Mouse (Mus musculus) brain, embryonic 14.5 days (tissue): Measurements from ENCODE around the gene Ncor2. TPM values are rescaled to one million over a fixed set of nuclear protein-coding genes. Genes with fewer than 3 reads are reported as not detected.
"Not testable (repeated sequence)": the region's sequence is repeated elsewhere in the genome, so short reads cannot be mapped to it uniquely, and the experiment has no call there.

Source experiments
- DNase-seq: peaks from one replicate; pipeline ENCODE4 v3.0.0-alpha.2; 2011; ENCODE audit warnings: low read depth
- CTCF ChIP-seq: fragments of 200-500 bp; IDR thresholded peaks from 2 replicates; pipeline ENCODE4 v1.5.1; 2012; ENCODE audit warnings: inconsistent platforms, mild to moderate bottlenecking, moderate library complexity, borderline replicate concordance; ENCODE audit not compliant: insufficient read depth, insufficient read length; ENCODE audit errors: extremely low read depth
- POLR2A ChIP-seq: fragments of 200-500 bp; IDR thresholded peaks from 2 replicates; pipeline ENCODE4 v1.6.1; 2012; ENCODE audit warnings: mild to moderate bottlenecking, inconsistent platforms, borderline replicate concordance; ENCODE audit not compliant: poor library complexity, insufficient read depth, insufficient read length, severe bottlenecking; ENCODE audit errors: extremely low read depth
- polyA plus RNA-seq: library from polyadenylated mRNA; depleted of rRNA; stranded (reverse); fragments of >200 nt; gene quantifications from 2 replicates; pipeline ENCODE4 v1.2.3, GENCODE M21; 2012

The Ncor2 gene
- polyA plus RNA-seq, 1 experiment: 71.5 TPM

DNA sequence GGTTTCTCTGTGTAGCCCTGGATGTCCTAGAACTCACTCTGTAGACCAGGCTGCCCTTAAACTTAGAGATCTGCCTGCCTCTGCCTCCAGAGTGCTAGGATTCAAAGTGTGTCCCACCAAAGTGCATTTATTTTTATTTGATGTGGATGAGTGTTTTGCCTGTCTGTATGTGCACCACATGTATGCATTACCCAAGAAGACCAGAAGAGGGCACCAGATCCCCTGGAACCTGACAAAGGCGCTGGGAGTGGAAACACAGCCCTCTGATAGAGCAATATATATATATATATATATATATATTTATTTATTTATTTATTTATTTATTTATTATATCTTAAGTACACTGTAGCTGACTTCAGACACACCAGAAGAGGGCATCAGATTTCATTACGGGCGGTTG is 25.9 kb upstream of the Ncor2 start:
- TF ChIP-seq CTCF: peak; percentile 36; the same call in 1 of the 2 replicates
- not testable (repeated sequence) for DNase-seq

DNA sequence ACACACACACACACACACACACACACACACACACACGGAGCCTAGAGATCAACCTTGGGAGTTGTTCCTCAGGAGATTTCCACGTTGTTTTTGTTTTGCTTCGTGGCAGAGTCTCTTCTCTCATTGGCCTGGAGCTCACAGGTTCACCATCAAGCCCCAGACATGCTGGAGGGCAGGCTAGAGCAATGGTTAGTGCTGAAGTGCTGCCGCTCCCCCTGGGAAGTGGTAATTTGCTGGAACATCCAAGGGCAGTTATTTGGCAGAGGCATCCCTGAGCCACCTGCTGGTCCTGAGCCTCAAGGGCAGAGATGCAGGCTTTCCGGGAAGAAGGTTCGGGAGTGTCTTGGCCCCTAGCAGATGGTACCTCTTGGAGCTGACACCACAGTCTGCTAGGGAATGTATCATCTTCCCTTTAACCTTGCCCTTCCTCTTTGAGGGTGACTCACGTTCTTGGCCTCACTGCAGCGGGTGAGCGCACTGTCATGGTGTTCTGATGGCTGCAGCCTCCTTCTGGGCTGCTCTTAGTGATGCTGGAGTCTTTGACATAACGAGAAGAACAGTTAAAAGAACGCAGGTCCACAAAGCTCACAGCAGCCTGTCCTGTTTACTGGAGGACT is 25.3 kb upstream of the Ncor2 start:
- DNase-seq: no peak
- TF ChIP-seq POLR2A (no peak), CTCF (no peak)

DNA sequence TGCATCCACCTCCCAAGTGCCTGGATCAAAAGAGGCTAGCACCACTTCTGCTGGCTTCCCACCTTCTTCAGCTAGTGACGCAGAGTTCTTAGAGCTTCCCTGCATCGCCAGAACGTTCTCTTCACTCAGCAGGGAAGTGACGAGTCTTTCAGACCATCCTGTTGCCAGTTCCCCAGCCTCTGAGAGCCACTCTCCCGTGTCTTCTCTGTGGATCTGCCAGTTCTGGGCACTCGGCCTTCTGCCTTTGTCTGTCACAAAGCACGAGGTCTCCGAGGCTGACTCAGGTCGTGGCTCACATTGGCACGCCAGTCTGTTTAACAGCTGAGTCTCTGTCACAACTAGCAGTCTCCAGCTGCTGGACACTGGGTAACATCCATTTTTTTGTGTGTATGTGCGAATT is 24.7 kb upstream of the Ncor2 start:
- TF ChIP-seq POLR2A (no peak), CTCF (no peak)
- peak; percentile 72 for DNase-seq

DNA sequence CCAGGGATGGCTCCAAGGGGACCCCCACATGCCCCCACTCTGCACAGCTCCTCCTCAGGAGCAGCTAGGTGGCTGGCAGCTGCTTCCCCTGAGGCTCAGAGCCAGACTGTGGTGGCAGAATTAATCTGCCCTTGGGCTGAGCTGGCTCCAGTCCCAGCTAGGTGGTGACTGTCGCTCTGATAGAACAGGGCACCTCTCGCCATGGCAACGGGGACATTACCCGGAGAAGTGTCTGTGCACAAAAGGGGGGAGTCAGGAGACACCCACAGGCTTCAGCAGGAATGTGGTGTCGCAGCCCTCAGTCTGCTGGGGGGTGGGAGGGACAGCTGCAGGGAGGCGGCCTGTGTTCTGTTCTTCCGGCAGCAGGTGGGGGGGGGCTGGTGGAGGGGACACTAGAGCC is 24.1 kb upstream of the Ncor2 start:
- DNase-seq: peak; percentile 96
- TF ChIP-seq POLR2A (no peak), CTCF (no peak)

DNA sequence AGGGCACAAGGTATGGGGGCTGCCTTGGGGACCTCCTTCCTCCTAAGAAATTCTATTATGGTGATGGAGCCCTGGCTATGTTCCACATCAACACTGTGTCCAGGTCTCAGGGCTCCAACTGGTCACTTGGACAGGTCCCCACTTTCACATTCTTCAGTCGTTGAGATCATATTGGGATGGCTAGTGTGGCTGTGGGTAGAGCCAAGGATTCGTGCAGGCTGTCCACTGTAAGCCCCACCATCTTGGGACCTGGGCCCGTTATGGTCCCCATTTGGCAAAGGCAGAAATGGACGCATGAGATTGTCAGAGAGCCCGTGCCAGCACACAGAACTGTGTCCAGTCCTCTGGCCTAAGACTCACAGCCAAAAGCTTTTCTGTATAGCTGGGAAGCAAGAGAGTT is 23.1 kb upstream of the Ncor2 start:
- TF ChIP-seq POLR2A: no peak
- TF ChIP-seq CTCF: no peak
- no peak for DNase-seq

DNA sequence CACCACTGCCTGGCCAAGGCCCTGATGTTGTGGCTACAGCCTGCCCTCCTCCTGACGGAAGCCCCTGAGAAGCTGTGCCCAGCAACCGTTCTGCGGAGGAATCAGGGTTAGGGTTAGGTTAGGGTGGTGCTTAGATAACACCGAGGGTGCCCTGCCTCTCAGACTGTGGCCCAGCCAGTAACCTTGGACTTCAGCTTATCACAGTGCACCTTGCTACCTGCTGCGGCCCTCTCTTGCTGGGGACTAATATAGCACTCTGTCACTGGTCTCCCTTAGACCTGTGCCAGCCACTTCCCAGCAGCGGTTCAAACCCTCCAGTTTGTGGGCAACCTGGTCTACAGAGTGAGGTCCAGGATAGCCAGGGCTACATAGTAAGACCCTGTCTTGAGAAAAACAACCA is 20.1 kb upstream of the Ncor2 start:
- TF ChIP-seq CTCF (no peak), POLR2A (no peak)
- no peak for DNase-seq

DNA sequence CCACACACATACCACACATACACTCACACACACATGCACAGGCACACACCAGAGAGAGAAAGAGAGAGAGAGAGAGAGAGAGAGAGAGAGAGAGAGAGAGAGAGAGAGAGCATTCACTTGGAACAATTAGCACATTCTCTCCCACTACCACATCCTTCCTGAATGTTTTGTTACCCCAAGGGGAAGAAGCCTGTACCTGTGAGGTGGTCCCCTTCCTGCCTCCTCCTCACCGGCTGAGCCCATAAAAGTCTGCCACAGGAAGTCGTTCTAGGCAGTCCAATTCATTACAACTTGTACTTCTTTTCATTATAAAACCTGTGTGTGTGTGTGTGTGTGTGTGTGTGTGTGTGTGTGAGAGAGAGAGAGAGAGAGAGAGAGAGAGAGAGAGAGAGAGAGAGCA is 18.3 kb upstream of the Ncor2 start:
- not testable (repeated sequence) for DNase-seq

DNA sequence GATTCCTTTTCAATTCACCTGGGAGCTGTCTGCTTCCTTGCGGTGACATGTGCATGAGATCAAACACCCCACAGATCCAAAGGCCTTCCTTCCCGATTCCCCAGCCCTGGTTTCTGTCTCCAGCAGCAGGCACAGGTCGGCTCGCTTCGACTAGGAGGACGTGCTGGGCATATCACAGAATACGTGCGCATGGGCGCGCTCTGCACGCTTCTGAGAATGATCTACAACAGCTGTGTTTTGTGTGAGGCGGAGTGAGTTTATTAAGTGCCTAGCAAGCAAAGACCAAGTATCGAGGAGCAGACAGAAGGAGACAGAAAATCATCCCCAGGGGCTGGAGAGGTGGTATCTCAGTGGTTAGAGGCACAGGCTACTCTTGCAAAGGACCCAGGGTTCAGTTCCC is 17.0 kb upstream of the Ncor2 start:
- TF ChIP-seq POLR2A (no peak), CTCF (no peak)
- no peak for DNase-seq

DNA sequence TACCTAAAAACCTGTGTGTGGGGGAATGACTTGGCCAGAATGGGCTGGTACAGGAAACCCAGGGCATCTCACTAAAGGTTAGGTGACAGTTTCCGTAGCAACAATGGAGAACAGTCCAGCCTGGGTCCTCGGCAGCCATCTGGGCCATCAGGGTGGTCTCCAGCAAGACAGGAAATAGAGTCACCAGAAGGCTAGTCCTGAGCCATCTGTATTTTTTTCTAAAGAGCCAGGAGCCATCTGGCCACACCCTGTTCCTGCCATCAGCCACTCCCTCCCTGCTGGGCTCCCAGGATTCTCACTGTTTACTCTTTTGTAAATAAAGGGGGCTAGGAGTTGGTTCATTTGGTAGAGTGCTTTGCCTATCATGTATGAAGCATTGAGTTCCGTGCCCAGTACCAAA is 16.1 kb upstream of the Ncor2 start:
- DNase-seq: peak; percentile 65
- no peak for TF ChIP-seq POLR2A
- TF ChIP-seq CTCF: no peak

DNA sequence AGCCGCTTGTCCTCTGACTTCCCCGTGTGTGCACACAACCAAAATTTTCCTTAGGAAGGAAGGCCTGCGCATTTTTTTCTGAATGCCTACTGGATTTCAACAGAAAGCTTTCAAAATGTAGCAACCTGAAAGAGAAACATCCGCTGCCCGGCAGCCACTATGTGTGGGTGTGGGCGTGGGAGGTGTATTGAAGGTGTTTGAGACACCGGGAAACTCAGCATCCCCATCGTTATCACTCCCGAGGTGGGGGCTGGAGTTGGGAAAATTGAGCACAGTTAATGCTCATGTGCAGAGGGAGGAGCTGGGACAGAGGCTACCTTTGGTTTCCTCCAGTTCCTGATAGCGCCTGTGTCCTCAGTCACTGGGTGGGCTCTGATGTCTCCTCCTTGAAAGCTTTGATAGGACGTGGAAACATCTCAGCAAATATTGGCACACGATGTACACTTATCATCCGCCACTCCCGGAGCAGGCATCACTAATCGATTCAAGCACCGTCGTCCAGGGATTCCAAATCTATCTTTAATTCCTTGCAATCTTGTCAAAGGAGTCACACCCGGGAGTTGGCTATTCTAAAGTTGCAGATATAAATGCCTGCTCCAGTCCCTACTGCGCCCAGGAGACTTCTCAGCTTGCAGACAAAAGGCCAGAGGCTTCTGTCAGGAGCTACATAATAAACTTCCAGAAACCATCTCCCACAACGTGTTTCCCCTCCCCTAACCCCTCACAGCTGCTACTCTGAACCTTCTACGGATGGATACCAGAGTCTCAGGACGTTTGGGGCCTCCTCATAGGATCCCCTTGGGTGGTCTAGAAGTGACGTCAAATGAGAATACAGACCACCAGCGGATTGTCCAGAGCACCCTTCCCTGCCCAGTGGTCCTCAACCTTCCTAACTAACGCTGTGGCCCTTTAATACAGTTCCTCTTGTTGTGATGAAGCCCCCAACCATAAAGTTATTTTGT is 14.7 kb upstream of the Ncor2 start:
- TF ChIP-seq POLR2A: no peak
- no peak for TF ChIP-seq CTCF
- no peak for DNase-seq

DNA sequence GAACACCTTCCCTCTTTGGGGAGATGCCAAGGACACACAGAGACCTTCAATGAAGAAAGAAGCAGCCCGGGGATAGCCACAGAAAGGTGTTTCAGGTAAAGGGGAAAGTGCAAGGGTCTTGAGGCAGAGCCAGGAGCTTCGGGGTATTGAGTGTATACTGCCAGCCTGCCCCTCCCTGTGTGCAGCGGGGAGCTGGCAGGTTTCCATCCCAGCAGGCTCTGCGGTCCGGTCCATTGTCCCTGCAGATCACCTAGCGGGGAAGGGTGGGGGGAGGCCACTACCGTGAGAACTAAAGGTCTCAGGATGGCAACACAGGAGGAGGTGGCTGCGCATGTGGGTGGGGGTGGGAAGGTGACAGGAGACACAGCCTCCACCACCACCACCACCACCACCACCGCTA is 12.6 kb upstream of the Ncor2 start:
- DNase-seq: peak; percentile 52
- TF ChIP-seq POLR2A (no peak), CTCF (no peak)
